Mouse (Mus musculus) brain, adult 2 months (tissue): Measurements from ENCODE around the gene 1700086D15Rik.

ENCODE experiments used
- DNase-seq: peaks from one replicate; pipeline ENCODE4 v3.0.0; 2011; ENCODE audit warnings: low read depth, low spot score

1700086D15Rik gene

GRCm38 (mm10) chr11:65159791-65160190 is at the start of gene 1700086D15Rik:
Gene 1700086D15Rik (minus strand): TSS chr11:65159891.
- DNase-seq: no peak

- no peak for DNase-seq
Observed at GRCm38 (mm10) chr11:65209441-65209840, 49.8 kb upstream of the 1700086D15Rik start.

- DNase-seq: no peak
Observed at GRCm38 (mm10) chr11:65205306-65205705, 45.6 kb upstream of the 1700086D15Rik start.

GRCm38 (mm10) chr11:65204651-65205050 is 45.0 kb upstream of the 1700086D15Rik start:
- DNase-seq: peak; percentile 9

- peak; percentile 20 for DNase-seq
Observed at GRCm38 (mm10) chr11:65203020-65203419, 43.3 kb upstream of the 1700086D15Rik start.

- no peak for DNase-seq
Observed at GRCm38 (mm10) chr11:65202236-65202635, 42.5 kb upstream of the 1700086D15Rik start.

- no peak for DNase-seq
Observed at GRCm38 (mm10) chr11:65198026-65198425, 38.3 kb upstream of the 1700086D15Rik start.

GRCm38 (mm10) chr11:65197280-65197679 is 37.6 kb upstream of the 1700086D15Rik start:
- peak; percentile 87 for DNase-seq

- DNase-seq: no peak
Observed at GRCm38 (mm10) chr11:65186974-65187373, 27.3 kb upstream of the 1700086D15Rik start.

GRCm38 (mm10) chr11:65185114-65185513 is 25.4 kb upstream of the 1700086D15Rik start:
- no peak for DNase-seq

- DNase-seq: no peak
Observed at GRCm38 (mm10) chr11:65170121-65170750, 10.5 kb upstream of the 1700086D15Rik start.

GRCm38 (mm10) chr11:65162767-65163120 is 3.1 kb upstream of the 1700086D15Rik start, which contains the start of gene Arhgap44:
Gene Arhgap44 (minus strand): TSS chr11:65162961.
- peak; percentile 88 for DNase-seq

GRCm38 (mm10) chr11:65161881-65162766 is 2.4 kb upstream of the 1700086D15Rik start:
- DNase-seq: peak; percentile 79

GRCm38 (mm10) chr11:65160991-65161880 is 1.5 kb upstream of the 1700086D15Rik start:
- DNase-seq: peak; percentile 66

GRCm38 (mm10) chr11:65158658-65158990 is 1.1 kb downstream of the 1700086D15Rik start:
- no peak for DNase-seq

- peak; percentile 79 for DNase-seq
Observed at GRCm38 (mm10) chr11:65157966-65158657, 1.6 kb downstream of the 1700086D15Rik start.

GRCm38 (mm10) chr11:65153006-65153405 is 6.7 kb downstream of the 1700086D15Rik start:
- peak; percentile 81 for DNase-seq

- no peak for DNase-seq
Observed at GRCm38 (mm10) chr11:65148441-65148840, 11.2 kb downstream of the 1700086D15Rik start.

GRCm38 (mm10) chr11:65142838-65143417 is 16.8 kb downstream of the 1700086D15Rik start:
- peak; percentile 47 for DNase-seq

- no peak for DNase-seq
Observed at GRCm38 (mm10) chr11:65139030-65139429, 20.7 kb downstream of the 1700086D15Rik start.

- peak; percentile 73 for DNase-seq
Observed at GRCm38 (mm10) chr11:65137145-65137652, 22.5 kb downstream of the 1700086D15Rik start.
